Mouse (Mus musculus) spleen, embryonic (tissue): ENCODE measurements around the gene Cpb2.

Experiments used
- CTCF ChIA-PET: fragments of 350-600 bp; sonication (Branson Sonifier 250); formaldehyde crosslinking; loops from one replicate; lab custom pipeline; 2022; lab: Charles Lee

Cpb2 gene

GRCm38 (mm10) chr14:75242087-75242486 lies at the start of gene Cpb2:
Cpb2 (plus strand) TSS chr14:75242287.
- CTCF ChIA-PET = no interaction called here

GRCm38 (mm10) chr14:75192427-75192826 lies 49.7 kb upstream of the Cpb2 start:
- CTCF ChIA-PET = interaction anchor here (0.6 to 1.0 kb wide), 2 partner anchors 12 to 475 kb away, joined by 3 to 6 read pairs; no protein-coding TSS in a partner anchor

GRCm38 (mm10) chr14:75192858-75193257 lies 49.2 kb upstream of the Cpb2 start:
- CTCF ChIA-PET = no interaction called here

GRCm38 (mm10) chr14:75195530-75195929 lies 46.6 kb upstream of the Cpb2 start:
- CTCF ChIA-PET = no interaction called here

GRCm38 (mm10) chr14:75197027-75197426 lies 45.1 kb upstream of the Cpb2 start:
- CTCF ChIA-PET = no interaction called here

GRCm38 (mm10) chr14:75197660-75198059 lies 44.4 kb upstream of the Cpb2 start:
- CTCF ChIA-PET = interaction anchor here (0.7 kb wide), 1 partner anchor 29 kb away, joined by 3 read pairs; no protein-coding TSS in a partner anchor

GRCm38 (mm10) chr14:75205363-75206051 lies 36.6 kb upstream of the Cpb2 start:
- CTCF ChIA-PET = interaction anchor here (0.5 kb wide), 1 partner anchor 323 kb away, joined by 4 read pairs; no protein-coding TSS in a partner anchor

- CTCF ChIA-PET = no interaction called here
Observed at GRCm38 (mm10) chr14:75206307-75206706, 35.8 kb upstream of the Cpb2 start.

- CTCF ChIA-PET = interaction anchor here (0.7 kb wide), 1 partner anchor 527 kb away, joined by 8 read pairs; no protein-coding TSS in a partner anchor
Observed at GRCm38 (mm10) chr14:75208572-75209151, 33.4 kb upstream of the Cpb2 start.

- CTCF ChIA-PET = no interaction called here
Observed at GRCm38 (mm10) chr14:75213752-75214151, 28.3 kb upstream of the Cpb2 start.

- CTCF ChIA-PET = interaction anchor here (0.8 kb wide), 1 partner anchor 11 kb away, joined by 4 read pairs; no protein-coding TSS in a partner anchor
Observed at GRCm38 (mm10) chr14:75218843-75219242, 23.2 kb upstream of the Cpb2 start.

GRCm38 (mm10) chr14:75219250-75219913 lies 22.7 kb upstream of the Cpb2 start:
- CTCF ChIA-PET = interaction anchor here (0.8 kb wide), 1 partner anchor 11 kb away, joined by 4 read pairs; no protein-coding TSS in a partner anchor

- CTCF ChIA-PET = interaction anchor here (0.6 kb wide), 1 partner anchor 293 kb away, joined by 5 read pairs; no protein-coding TSS in a partner anchor
Observed at GRCm38 (mm10) chr14:75222386-75222785, 19.7 kb upstream of the Cpb2 start.

GRCm38 (mm10) chr14:75227453-75228084 lies 14.5 kb upstream of the Cpb2 start:
- CTCF ChIA-PET = interaction anchor here (0.6 kb wide), 1 partner anchor 10 kb away, joined by 3 read pairs; no protein-coding TSS in a partner anchor

GRCm38 (mm10) chr14:75229834-75230233 lies 12.3 kb upstream of the Cpb2 start:
- CTCF ChIA-PET = interaction anchor here (0.6 kb wide), 4 partner anchors 10 to 350 kb away, joined by 3 to 18 read pairs (median 4); no protein-coding TSS in a partner anchor

- CTCF ChIA-PET = no interaction called here
Observed at GRCm38 (mm10) chr14:75233070-75233469, 9.0 kb upstream of the Cpb2 start.

GRCm38 (mm10) chr14:75235552-75235951 lies 6.5 kb upstream of the Cpb2 start:
- CTCF ChIA-PET = interaction anchor here (0.6 kb wide), 1 partner anchor 94 kb away, joined by 3 read pairs; no protein-coding TSS in a partner anchor

- CTCF ChIA-PET = interaction anchor here (0.6 kb wide), 1 partner anchor 56 kb away, joined by 10 read pairs; no protein-coding TSS in a partner anchor
Observed at GRCm38 (mm10) chr14:75235955-75236635, 6.0 kb upstream of the Cpb2 start.

GRCm38 (mm10) chr14:75236636-75237003 lies 5.5 kb upstream of the Cpb2 start:
- CTCF ChIA-PET = interaction anchor here (0.6 kb wide), 2 partner anchors 9 to 57 kb away, joined by 3 to 10 read pairs; no protein-coding TSS in a partner anchor

GRCm38 (mm10) chr14:75237096-75237495 lies 5.0 kb upstream of the Cpb2 start:
- CTCF ChIA-PET = interaction anchor here (0.6 kb wide), 1 partner anchor 8 kb away, joined by 3 read pairs; no protein-coding TSS in a partner anchor
